Mouse (Mus musculus): ENCODE data around the gene Setd7.

The Setd7 gene

DNA sequence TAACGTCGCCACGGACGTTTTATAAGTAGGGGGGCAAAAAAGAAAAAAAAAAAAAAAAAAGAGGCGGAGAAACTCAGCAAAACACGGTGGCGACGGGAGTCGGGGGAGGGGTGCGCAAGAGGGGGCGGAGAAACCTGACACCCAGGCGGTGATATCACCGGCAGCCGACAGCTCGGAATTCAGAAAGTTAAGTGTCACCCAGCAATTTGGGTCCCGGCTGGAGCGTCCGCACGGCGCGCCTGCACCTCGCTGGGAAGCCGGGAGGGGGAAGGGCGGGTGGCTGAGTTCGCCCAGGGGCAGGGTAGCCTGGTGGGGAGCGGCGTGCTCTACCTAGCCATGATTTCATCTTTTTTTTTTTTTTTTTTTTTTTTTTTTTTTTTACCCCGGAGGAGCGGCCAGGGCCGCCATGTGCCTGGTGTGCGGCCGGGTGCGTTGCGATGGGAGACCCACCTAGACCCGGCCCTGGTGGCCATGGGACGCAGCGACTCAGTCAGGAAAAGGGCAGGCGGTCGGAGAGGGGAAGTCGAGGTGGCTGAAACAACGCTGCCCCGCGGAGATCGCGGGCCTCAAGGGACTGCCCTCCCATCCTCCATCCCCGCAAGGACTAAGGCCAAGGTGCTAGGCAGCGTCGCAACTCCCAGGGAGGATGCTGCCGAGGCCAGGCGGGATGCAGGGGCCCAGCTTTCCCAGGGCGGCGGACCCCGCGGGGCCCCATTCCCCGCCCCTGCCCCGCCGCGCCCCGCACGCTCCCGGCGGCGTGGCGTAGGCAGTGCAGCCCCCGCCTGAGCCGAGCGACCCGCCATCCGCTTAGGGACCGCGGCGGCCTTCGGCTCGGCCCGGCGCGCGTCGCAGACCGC is 857 bp downstream of the Setd7 start:
- DNase-seq (ENCODE audit: low spot score), result peak; percentile 83

GRCm38 (mm10) chr3:51555583-51555982 is 5.1 kb downstream of the Setd7 start:
- no peak for DNase-seq (ENCODE audit: low spot score)

GRCm38 (mm10) chr3:51554836-51555235 is 5.8 kb downstream of the Setd7 start:
- no peak for DNase-seq (ENCODE audit: low spot score)

DNA sequence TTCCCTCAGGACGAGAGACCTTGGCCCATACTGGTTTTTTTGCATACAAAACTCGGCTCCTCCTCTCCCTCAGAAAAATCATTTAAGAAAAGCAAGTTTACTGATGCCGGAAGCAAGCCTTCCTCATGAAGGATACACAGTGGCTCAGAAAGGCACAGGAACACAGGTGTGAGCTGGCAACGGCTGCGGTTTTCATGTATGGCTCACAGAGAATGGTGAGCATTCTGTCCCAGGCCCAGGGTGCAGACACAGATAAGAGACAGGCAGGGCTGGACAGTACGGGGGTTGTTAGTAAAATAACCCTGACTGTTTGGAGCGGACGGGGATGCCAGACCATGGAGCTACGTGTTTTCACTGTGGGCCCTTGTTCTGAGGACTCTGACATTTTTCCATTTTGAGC is 6.6 kb downstream of the Setd7 start:
- DNase-seq (ENCODE audit: low spot score), result no peak

- peak; percentile 36 for DNase-seq (ENCODE audit: low spot score)
These were observed 7.2 kb downstream of the Setd7 start for GRCm38 (mm10) chr3:51553497-51553875.

GRCm38 (mm10) chr3:51552841-51553496 is 7.7 kb downstream of the Setd7 start:
- no peak for DNase-seq (ENCODE audit: low spot score)

DNA sequence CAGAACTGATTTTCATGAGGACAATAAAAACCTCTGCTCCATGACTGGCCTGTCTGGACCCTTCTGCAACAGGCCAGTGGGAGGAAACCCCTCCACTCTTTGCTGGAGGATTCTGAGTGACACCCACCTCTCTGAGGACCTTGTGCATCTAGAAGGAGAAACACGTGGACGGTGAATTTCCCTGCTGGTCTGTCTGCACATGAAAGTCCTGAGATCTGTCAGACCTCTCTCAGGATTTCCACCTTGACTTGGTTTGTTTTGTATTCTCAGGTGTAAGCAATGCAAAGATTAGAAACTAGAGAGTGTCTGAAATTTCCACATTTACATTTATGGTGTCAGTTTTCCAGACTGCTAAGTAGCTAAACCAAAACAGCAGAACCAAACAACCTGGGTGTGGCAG is 8.5 kb downstream of the Setd7 start:
- DNase-seq (ENCODE audit: low spot score), result no peak

GRCm38 (mm10) chr3:51548987-51549579 is 11.6 kb downstream of the Setd7 start:
- no peak for DNase-seq (ENCODE audit: low spot score)

- no peak for DNase-seq (ENCODE audit: low spot score)
These were observed 13.1 kb downstream of the Setd7 start for GRCm38 (mm10) chr3:51547577-51547976.

DNA sequence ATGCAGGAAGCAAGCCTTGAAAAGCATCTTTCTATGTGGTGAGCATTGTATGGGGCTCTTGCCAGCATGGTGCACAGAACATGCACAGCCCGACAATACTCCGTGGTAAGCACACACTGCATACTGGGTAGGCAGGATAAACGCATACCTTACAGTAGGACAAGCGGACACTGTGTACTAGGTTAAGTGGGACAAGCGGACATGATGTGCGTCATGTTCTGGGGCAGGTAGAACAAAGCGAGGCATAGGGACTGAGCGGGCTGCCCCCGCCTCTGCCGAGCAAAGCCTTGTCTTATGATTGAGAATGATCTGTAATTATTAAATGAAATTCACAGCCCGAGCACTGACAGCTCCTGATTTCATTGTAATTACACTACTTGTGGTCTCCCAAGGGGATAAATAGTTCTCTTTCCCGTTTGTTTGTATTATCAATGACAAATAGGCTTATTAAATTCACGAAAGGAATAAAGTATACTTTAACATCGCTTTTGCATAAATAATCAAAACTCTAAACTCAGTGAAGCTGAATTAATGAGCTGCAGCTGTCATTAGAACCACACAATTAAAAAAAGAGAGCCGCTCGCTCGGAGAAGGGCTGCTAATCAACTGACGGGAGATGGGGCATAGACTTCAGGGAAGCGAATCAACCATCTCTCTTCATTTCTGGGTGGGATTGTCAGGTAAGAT is 16.1 kb downstream of the Setd7 start:
- no peak for DNase-seq (ENCODE audit: low spot score)

DNA sequence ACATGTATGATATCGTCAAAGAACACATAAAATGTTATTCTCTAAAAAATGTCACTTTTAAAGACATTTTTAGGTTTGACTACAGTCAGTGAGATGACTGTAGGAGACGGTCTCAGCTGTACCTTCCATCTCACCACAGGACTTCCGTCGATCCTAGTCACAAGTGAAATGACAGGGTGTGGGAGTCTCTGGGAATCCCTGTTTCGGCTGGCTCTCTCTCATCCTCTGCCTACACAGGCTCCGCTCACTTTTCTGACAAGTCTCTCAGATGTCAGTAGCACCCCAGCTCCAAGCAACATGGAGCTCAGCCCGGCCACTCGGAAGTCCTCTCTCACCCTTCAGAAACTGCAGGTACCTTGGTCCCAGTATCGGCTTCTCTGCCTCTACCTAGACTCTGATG is 20.0 kb downstream of the Setd7 start:
- no peak for DNase-seq (ENCODE audit: low spot score)

- peak; percentile 66 for DNase-seq (ENCODE audit: low spot score)
These were observed 20.9 kb downstream of the Setd7 start for GRCm38 (mm10) chr3:51539567-51540408.

DNA sequence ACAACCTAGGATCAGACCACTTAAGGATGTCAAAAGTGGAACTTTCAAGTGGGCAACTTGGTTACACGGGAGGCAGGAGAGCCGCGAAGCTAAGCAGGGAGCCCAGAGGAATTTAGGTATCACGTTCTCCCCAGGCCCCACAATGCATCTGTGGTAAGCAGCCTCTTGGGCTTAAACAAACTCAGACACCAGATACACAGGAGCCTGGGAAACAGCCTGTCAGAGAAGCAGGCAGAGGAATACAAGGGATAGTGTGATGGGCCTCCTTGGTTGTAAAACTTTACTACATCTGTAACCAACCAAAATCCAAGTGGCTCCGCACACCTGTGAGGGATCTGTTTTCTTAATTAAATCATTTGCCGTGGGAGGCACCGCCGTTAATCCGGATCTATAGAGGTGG is 26.7 kb downstream of the Setd7 start:
- no peak for DNase-seq (ENCODE audit: low spot score)

- no peak for DNase-seq (ENCODE audit: low spot score)
These were observed 27.1 kb downstream of the Setd7 start for GRCm38 (mm10) chr3:51533573-51533972.

DNA sequence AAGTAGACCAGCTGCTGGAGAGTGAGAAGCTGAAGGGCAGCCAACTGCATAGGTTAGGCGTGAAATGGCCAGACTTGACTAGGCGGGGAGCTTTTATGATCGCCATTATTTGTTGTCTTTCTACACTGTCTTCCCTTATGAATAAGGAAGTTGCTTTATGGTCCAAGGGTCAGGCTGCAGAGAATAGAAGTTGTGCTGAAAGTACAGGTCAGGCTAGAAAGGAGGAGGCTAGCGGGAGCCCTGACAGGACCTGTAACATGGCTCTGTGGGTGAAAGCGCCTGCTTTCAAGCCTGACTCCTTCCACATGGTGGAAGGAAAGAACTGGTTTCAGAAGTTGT is 28.4 kb downstream of the Setd7 start:
- DNase-seq (ENCODE audit: low spot score), result no peak

DNA sequence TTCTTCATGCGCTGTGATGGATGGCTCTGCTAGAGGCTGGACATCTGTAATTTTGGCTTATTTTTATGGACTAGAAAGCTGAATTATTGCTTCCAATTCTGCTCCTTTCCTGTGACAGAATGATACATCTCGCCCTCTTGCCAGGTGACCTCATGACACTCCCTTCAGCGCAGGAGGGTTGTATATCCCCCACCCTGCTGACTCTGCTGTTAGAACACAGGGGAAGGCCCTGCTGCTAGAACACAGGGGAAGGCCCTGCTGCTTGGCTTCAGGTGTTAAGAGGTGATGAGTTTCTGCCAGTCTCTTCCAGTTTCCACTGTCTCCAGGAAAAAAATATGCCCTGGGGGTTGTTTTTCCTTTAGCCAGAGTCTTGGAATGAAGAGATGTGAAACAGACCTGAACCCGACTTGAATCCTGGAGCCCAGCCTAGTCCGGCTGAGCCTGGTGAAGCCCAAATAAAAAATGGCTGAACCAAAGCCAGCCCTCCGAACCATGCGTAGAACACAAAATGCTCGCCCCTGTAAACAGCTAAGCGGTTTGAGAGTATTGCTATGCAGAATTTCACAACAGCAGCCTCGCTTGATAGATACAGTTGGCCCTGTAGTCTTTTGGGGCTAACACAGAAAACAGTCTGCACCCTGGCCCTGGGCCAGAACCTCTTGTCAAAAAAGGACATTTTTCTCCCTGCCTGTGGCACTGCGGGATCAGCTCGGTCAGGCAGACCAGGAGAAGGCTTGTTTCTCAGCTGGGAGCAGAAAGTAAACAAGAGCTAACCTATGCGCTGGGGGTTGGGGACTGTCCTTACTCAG is 29.0 kb downstream of the Setd7 start:
- DNase-seq (ENCODE audit: low spot score), result peak; percentile 65

- no peak for DNase-seq (ENCODE audit: low spot score)
These were observed 33.8 kb downstream of the Setd7 start for GRCm38 (mm10) chr3:51526891-51527290.

- no peak for DNase-seq (ENCODE audit: low spot score)
These were observed 35.4 kb downstream of the Setd7 start for GRCm38 (mm10) chr3:51525186-51525785.

GRCm38 (mm10) chr3:51521262-51521661 is 39.4 kb downstream of the Setd7 start:
- no peak for DNase-seq (ENCODE audit: low spot score)

- DNase-seq (ENCODE audit: low spot score), result no peak
These were observed 41.9 kb downstream of the Setd7 start for GRCm38 (mm10) chr3:51518763-51519121.

All from yolk sac, embryonic 10.5 days (tissue).